Mouse (Mus musculus) retina, postnatal 1 day (tissue): Measurements from ENCODE around the gene Rpl38.

Experiments
- DNase-seq: peaks from one replicate; pipeline ENCODE4 v3.0.0-alpha.2; 2012

The Rpl38 gene

GRCm38 (mm10) chr11:114681054-114681453 lies 12.7 kb downstream of the Rpl38 start:
- no peak for DNase-seq

- DNase-seq: no peak
Measured at GRCm38 (mm10) chr11:114682321-114682900, 14.1 kb downstream of the Rpl38 start.

GRCm38 (mm10) chr11:114683029-114683721 lies 14.9 kb downstream of the Rpl38 start:
- DNase-seq: no peak

DNA sequence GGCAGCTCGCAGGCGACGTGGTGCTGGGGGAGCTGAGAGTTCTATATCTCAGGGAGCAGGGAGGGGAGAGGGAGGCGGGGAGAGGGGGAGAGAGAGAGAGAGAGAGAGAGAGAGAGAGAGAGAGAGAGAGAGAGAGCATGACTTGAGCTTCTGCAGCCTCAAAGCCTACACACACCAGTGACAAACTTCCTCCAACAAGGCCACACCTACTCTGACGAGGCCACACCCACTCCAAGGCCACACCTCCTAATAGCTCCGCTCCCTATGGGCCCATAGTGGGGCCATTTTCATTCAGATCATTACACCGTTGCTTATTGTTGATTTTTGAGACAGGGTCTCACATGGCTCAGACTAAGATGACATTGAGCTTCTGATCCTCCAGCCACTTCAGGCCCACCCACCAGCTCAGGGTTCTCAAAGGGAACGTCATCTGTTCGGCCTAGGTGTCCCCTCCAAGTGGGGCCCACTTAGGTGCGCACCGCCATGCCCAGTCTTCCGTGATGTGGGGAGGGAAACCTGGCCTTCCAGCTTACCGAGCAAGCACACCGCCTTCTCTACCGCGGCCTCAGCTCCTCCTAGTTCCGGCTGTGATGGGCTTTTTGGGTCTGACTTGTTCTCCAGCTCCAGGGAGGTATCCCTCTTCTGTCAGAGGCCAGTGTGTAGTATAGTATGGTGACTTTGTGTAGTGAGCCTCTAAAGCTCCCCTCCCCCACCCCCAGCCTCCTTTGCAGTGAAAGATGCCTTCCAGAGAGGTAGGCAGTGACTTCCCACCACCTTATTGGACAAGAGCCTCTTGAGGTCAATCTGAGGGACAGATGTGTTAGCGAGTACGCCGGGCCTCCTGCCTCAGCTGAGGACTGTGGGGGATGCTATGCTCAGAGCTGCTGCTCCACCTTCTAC lies 15.6 kb downstream of the Rpl38 start:
- DNase-seq: peak; percentile 34

- DNase-seq: peak; percentile 92
Measured at GRCm38 (mm10) chr11:114684627-114685373, 16.5 kb downstream of the Rpl38 start.

- DNase-seq: no peak
Measured at GRCm38 (mm10) chr11:114685526-114686040, 17.3 kb downstream of the Rpl38 start.

- DNase-seq: no peak
Measured at GRCm38 (mm10) chr11:114686221-114686959, 18.1 kb downstream of the Rpl38 start.

DNA sequence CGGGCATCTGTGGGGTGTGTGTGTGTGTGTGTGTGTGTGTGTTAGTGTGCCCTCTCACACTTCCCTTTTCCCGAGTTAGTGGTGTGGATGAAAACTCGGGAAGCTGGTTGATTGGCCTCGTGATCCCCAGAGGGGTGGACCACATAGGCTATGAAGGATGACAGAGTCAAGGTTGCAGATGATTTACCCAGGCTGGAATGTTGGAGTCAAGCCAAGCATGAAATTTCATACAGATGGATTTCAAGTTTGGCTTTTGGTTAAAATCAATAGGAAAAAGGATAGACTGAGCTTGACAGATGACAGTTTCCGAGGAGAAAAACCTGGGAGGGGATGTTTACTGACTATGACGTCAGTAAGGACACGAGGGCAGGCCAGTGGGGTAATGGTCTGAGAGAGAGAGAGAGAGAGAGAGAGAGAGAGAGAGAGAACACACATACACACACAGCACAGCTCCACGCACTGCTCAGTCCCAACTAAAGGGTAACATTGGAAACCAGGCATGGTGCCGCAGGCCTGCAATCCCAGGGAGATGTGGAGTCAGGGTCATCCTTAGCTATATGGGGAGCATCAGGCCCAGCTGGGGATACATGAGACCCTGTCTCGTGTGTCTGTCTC lies 19.4 kb downstream of the Rpl38 start:
- DNase-seq: peak; percentile 51

- no peak for DNase-seq
Measured at GRCm38 (mm10) chr11:114688729-114689128, 20.4 kb downstream of the Rpl38 start.

GRCm38 (mm10) chr11:114690192-114690591 lies 21.9 kb downstream of the Rpl38 start:
- DNase-seq: no peak

DNA sequence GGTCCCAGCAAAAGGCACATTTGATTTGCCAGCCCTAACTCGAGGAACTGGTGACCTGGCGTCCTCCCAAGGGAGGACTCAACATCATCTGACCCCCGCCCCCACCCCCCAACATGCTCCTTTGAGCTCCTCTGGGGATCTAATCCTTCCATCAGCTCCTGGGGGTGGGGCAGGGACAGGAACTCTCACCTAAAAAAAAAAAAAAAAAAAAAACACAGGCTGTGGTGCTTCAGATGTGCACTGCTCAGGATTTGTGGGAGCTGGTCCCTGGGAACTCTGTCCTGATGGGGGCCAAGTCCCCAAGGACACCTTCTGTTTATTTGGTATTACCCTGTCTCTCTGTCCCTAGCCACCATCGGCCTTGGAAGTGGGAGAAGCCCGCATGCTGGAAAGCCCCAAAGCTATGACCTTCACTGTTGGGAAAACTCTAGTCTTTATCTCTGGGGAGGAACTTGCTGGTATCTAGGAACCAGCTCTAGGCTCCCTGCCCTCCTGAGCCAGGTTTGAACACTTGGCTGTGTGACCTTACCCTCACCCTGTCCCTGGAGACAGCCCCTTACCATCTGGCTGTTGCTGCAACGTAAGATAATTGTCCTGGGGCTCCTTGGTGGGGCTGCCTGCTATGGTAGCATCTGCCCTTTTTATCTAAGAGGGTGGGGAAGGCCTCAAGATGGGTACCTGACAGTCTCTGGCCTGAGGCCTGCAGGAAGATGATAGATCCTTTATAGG lies 23.3 kb downstream of the Rpl38 start:
- no peak for DNase-seq

DNA sequence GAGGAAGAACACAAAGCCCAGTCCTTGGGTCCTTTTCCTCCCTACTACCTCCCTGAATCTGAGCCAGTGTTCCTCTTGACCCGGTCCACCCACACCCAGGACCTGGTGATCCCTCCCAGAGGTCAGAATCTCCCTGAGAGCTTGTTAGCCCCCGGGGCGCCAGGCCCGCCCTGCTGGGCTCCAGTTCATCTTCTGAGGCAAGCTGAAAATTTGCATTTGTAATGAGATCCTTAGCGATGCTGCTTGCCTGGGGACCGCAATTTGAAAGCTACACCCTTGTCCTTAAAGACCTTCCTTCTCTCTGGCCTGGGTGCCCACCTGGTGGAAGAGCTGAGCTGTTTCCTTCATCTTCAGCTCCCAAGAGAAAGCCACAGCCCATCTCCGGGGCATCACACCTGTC lies 24.3 kb downstream of the Rpl38 start:
- no peak for DNase-seq

GRCm38 (mm10) chr11:114693456-114693855 lies 25.1 kb downstream of the Rpl38 start:
- no peak for DNase-seq

GRCm38 (mm10) chr11:114694451-114694850 lies 26.1 kb downstream of the Rpl38 start:
- DNase-seq: no peak

DNA sequence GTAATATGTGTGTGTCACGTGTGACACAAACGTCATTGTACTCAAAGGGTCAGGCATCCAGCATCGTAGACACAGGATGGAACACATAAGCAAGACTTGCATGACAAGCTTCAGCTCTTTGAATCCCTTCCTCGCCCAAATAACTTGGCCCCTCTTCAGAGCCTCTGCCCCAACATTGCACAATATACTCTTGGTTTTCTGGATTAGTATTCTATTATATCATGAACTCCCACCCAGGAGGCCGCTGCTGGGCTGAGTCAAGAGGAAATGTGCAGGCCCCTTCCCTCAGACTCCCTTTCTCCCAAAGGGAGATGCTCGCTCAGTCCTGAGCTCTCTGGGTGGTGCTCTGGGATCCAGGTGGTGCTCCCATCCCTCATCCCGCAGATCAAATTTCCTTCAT lies 30.2 kb downstream of the Rpl38 start:
- DNase-seq: no peak

DNA sequence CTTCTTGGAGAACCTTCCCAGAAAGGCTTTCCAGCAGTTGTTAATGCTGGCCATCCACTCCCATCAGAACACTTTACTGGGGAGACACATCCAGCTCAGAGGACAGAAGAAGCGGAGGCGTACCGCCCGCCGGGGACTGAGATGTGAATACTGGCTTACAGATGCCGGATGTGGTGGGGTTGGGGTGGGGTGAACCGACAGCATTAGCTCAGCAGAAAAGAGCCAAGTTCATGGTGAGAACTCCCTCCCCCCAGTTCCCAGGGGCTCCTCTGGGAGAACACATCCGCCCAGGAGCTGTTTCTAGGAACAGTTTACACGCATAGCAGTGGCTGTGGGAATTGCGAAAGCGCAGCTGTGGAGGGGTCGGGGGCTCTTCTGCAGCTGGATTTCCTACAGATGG lies 31.2 kb downstream of the Rpl38 start:
- DNase-seq: no peak

DNA sequence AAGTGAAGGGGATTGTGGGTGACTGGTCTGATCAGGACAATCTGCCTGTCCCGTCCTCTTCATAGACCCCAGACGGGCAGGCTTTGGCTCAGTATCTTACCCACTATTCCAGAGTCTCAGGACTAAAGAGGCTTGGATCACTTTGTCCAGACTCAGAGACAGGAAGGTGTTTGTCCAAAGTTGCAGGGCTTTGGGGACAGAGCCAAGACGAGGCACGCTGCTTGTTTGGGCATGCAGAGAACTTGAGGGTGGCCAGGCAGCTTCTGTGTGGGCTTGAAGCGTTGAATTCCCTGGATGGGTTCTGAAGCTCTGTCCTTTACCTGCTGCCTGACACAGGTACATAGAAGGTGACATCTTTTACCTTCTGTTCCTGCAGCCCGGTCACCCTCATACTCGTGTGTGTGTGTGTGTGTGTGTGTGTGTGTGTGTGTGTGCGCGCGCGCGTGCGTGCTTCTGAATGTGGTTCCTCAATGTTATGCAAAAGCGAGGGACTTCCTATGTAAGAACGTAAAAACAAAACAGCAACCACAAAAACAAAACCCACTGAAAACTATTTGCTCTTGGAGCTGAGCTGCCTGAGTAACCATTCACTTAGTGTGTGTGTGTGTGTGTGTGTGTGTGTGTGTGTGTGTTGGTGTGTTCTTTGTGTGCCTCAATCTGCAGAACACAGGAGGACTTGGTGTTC lies 34.1 kb downstream of the Rpl38 start:
- no peak for DNase-seq

- no peak for DNase-seq
Measured at GRCm38 (mm10) chr11:114702996-114703361, 34.7 kb downstream of the Rpl38 start.

DNA sequence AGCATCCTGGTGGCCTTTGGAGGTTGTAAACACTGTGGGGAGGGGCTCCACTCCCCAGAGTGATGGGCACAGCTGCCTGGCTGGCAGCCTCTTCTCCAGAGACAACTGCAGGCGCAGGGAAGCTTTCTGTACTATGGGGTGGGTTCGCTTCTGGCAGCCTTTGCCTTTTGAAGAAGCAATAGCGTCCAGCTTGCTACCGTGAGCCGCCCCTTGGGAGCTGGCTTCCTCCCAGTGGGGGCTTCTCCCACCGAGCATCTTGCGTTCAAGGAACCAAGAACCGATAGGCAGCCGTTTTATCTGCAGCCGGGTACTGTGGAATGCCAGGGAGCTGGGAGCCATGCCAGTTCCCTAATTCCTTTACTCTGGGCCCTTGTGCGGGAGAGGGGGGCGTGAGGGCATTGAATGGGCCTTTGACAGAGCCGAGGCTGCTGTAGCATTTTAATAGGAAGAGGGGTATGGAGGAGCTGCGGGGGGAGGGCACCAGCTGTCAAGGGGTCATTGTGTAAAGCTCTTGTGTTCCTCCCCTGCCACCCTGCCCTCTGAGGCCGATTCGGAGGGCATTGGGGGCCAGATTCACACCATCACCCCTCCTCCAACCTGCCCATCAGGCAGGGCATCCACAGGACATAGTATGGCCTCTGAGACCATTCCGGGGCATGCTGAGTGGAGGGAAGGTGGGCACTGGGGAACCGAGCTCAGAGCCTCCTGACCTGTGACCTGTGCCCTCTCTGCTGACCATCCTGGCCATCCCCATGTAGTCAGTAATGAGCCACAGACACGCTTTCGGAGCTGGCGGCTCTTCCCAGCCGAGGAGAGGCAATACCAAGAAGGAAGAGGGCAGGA lies 36.0 kb downstream of the Rpl38 start:
- peak; percentile 93 for DNase-seq
